Mouse (Mus musculus) CD4-positive, CD25-positive, alpha-beta regulatory T cell, adult 9 weeks (primary cell): ENCODE results near the gene Vmn2r99. TPM values are rescaled to one million over a fixed set of nuclear protein-coding genes. Genes with fewer than 3 reads are reported as not detected.

ENCODE experiments used
- polyA plus RNA-seq: library from polyadenylated mRNA; unstranded; fragments of 100-300 nt; shearing (Covaris generic); gene quantifications from one replicate; pipeline ENCODE4 v1.2.1, GENCODE M21; 2017

Gene Vmn2r99
- not detected for polyA plus RNA-seq

GRCm38 (mm10) chr17:19361649-19362048 lies at the start of gene Vmn2r99:
Vmn2r99 (plus strand) TSS chr17:19361949.

Other genes starting within 250 kb of the Vmn2r99 start
- 0.42 TPM for gene Vmn2r100, start 142.8 kb downstream of the Vmn2r99 start, polyA plus RNA-seq
- gene Vmn2r101, start 215.3 kb downstream of the Vmn2r99 start, polyA plus RNA-seq = not detected